Mouse (Mus musculus) spleen, adult 2 months (tissue): ENCODE results near the gene Mrgpre.

ENCODE experiments used
- CTCF ChIP-seq: fragments of 200-500 bp; IDR thresholded peaks from 2 replicates; pipeline ENCODE4 v1.5.1; 2011; ENCODE audit warnings: mild to moderate bottlenecking, inconsistent platforms; ENCODE audit not compliant: insufficient read depth, insufficient read length, insufficient replicate concordance; ENCODE audit errors: extremely low read depth
- POLR2A ChIP-seq: fragments of 200-500 bp; IDR thresholded peaks from 2 replicates; pipeline ENCODE4 v1.6.1; 2011; ENCODE audit warnings: low read depth, low read length, inconsistent platforms

DNA sequence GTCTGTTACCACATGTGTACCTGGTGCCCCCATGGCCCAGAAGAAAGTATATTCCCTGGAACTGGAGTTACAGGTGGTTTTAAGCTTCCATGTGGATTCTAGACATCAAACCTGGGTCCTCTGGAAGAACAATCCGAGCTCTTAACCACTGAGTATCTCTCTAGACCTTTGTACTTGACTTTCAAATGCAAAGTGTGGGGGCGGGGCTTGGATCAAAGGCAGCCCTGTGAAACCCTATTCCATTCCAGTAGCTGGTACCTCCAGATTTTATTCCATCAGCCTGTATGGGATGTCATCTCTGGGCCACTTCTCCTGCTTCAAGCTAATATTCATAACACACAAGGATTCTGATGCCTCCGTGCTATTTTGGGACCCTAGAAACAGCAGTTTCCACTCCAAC lies 8.2 kb downstream of the Mrgpre start:
- TF ChIP-seq POLR2A (no peak), CTCF (no peak)
